Mouse (Mus musculus): Measurements from ENCODE around the gene Abcb4. TPM values are rescaled to one million over a fixed set of nuclear protein-coding genes. Genes with fewer than 3 reads are reported as not detected.

The Abcb4 gene
- polyA plus RNA-seq, 1 experiment, result 0.04 TPM

DNA sequence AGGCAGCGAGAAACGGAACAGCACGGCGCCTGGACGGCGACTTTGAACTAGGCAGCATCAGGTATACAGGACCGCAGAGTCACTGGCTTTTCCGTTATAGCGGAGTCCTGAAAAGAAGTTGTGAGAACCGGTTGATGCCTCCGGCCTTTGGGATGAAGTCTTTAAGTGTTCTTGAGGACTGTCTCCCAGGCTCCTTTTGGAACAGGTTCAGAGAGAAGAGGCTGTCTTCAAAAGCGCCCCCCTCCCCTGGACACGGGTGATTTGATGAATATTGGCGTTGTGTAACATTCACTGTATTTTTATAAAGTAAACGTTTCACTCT, 548 bp downstream of the Abcb4 start:
- peak overlapping the region; percentile 6 for H3K4me2 ChIP-seq (ENCODE audit: low read depth)
- no peaks in the 10 kb centered on the region for H3K27me3 ChIP-seq (ENCODE audit: control insufficient read depth, insufficient read depth, insufficient read length)
- H3K79me2 ChIP-seq (ENCODE audit: control insufficient read depth, insufficient read depth), result no peaks in the 10 kb centered on the region
- no peak overlapping the region for H3K4me3 ChIP-seq
- TF ChIP-seq SRF (IDR thresholded peaks at IDR 0.05; ENCODE audit: control insufficient read depth, insufficient read length, low read depth), result no peak
- TF ChIP-seq E2F4 (IDR thresholded peaks at IDR 0.05; ENCODE audit: insufficient read depth), result no peak
- no peak for TF ChIP-seq MYOG (IDR thresholded peaks at IDR 0.05; ENCODE audit: control insufficient read depth in 1 of 3, insufficient read depth in 1 of 3, insufficient read length in 2 of 3, low read depth in 2 of 3)
- TF ChIP-seq TCF3 (IDR thresholded peaks at IDR 0.05; ENCODE audit: insufficient read length, low read depth), result no peak
- TF ChIP-seq POLR2AphosphoS2 (IDR thresholded peaks at IDR 0.05; ENCODE audit: insufficient read length, low read depth), result no peak
- TF ChIP-seq TCF12 (IDR thresholded peaks at IDR 0.05; ENCODE audit: insufficient read depth, poor library complexity, severe bottlenecking), result no peak
- no peak for TF ChIP-seq MYOD1 (IDR thresholded peaks at IDR 0.05; ENCODE audit: control insufficient read depth in 1 of 3, insufficient read length in 2 of 3, low read depth in 2 of 3)
- TF ChIP-seq USF1 (IDR thresholded peaks at IDR 0.05; ENCODE audit: low read depth), result no peak
- no peak for TF ChIP-seq REST (IDR thresholded peaks at IDR 0.05; ENCODE audit: insufficient read depth, insufficient read length)
- TF ChIP-seq MAX (IDR thresholded peaks at IDR 0.05; ENCODE audit: low read depth), result no peak
- no peak for TF ChIP-seq POLR2A (IDR thresholded peaks at IDR 0.05; ENCODE audit: insufficient read length, low read depth)
- H3K36me3 ChIP-seq (ENCODE audit: control insufficient read depth, insufficient read depth), result no peaks in the 10 kb centered on the region
- no peak overlapping the region for H3ac ChIP-seq (ENCODE audit: control insufficient read depth, insufficient read length)

DNA sequence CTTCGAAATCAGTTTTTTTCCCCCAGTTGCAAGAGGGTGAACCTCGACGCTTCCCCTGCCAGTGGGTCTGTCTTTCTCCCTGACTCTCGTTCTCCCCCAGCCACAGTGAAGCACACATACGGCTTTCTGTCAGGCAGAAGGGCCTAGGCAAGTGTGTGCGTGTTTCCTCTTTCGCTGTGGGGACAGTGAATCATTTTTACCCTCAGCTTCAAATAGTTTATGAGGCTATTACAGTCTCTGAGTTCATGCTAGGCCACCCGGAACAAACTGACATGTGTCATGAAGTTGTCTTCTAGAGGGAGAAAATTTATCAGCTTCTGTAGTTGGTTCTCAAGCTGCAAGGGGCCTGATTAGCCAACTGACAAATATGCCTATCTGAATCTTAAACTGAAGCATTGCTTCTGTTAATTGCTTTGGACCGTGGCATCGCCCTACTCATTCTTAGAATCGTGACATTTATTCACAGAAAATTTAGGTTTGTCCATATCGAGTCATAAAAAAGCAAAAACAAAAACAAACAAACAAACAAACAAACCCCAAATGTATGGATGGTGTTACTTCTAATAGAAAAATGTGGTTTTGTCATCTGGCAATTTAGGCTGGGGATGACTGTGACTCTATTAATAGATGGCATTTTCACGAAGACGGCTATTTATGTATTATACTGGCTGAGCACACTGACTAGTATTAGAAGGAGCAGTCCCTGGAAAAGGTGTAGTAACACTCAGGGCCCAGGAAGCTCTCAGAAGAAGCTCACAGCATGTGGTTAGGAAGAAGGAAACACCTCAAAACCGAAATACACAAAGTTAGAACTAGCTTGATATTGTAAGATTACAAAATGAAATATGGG, 1.3 kb downstream of the Abcb4 start:
- Histone ChIP-seq H3K79me2 (ENCODE audit: control insufficient read depth, insufficient read depth) (no peaks in the 10 kb centered on the region), H3K4me3 (no peak overlapping the region), H3ac (ENCODE audit: control insufficient read depth, insufficient read length) (no peak overlapping the region), H3K27me3 (ENCODE audit: control insufficient read depth, insufficient read depth, insufficient read length) (no peaks in the 10 kb centered on the region), H3K36me3 (ENCODE audit: control insufficient read depth, insufficient read depth) (no peaks in the 10 kb centered on the region), H3K4me2 (ENCODE audit: low read depth) (no peak overlapping the region)
- no peak for TF ChIP-seq USF1 (IDR thresholded peaks at IDR 0.05; ENCODE audit: low read depth)
- no peak for TF ChIP-seq REST (IDR thresholded peaks at IDR 0.05; ENCODE audit: insufficient read depth, insufficient read length)
- no peak for TF ChIP-seq CEBPB (IDR thresholded peaks at IDR 0.05; ENCODE audit: insufficient read depth, poor library complexity, severe bottlenecking)
- no peak for TF ChIP-seq MAX (IDR thresholded peaks at IDR 0.05; ENCODE audit: low read depth)
- no peak for TF ChIP-seq MYOG (IDR thresholded peaks at IDR 0.05; ENCODE audit: control insufficient read depth in 1 of 3, insufficient read depth in 1 of 3, insufficient read length in 2 of 3, low read depth in 2 of 3)
- TF ChIP-seq TCF3 (IDR thresholded peaks at IDR 0.05; ENCODE audit: insufficient read length, low read depth), result no peak
- no peak for TF ChIP-seq SRF (IDR thresholded peaks at IDR 0.05; ENCODE audit: control insufficient read depth, insufficient read length, low read depth)
- no peak for TF ChIP-seq TCF12 (IDR thresholded peaks at IDR 0.05; ENCODE audit: insufficient read depth, poor library complexity, severe bottlenecking)
- no peak for TF ChIP-seq POLR2AphosphoS2 (IDR thresholded peaks at IDR 0.05; ENCODE audit: insufficient read length, low read depth)
- TF ChIP-seq MYOD1 (IDR thresholded peaks at IDR 0.05; ENCODE audit: control insufficient read depth in 1 of 3, insufficient read length in 2 of 3, low read depth in 2 of 3), result no peak
- no peak for TF ChIP-seq POLR2A (IDR thresholded peaks at IDR 0.05; ENCODE audit: insufficient read length, low read depth)
- TF ChIP-seq E2F4 (IDR thresholded peaks at IDR 0.05; ENCODE audit: insufficient read depth), result no peak

- Histone ChIP-seq H3K4me3 (no peak overlapping the region), H3K36me3 (ENCODE audit: control insufficient read depth, insufficient read depth) (no peaks in the 10 kb centered on the region), H3ac (ENCODE audit: control insufficient read depth, insufficient read length) (no peak overlapping the region), H3K79me2 (ENCODE audit: control insufficient read depth, insufficient read depth) (no peaks in the 10 kb centered on the region), H3K4me2 (ENCODE audit: low read depth) (no peak overlapping the region), H3K27me3 (ENCODE audit: control insufficient read depth, insufficient read depth, insufficient read length) (no peaks in the 10 kb centered on the region)
- TF ChIP-seq MAX (IDR thresholded peaks at IDR 0.05; ENCODE audit: low read depth), result no peak
- no peak for TF ChIP-seq TCF12 (IDR thresholded peaks at IDR 0.05; ENCODE audit: insufficient read depth, poor library complexity, severe bottlenecking)
- TF ChIP-seq TCF3 (IDR thresholded peaks at IDR 0.05; ENCODE audit: insufficient read length, low read depth), result no peak
- no peak for TF ChIP-seq E2F4 (IDR thresholded peaks at IDR 0.05; ENCODE audit: insufficient read depth)
- peak; percentile 24 for TF ChIP-seq REST (IDR thresholded peaks at IDR 0.05; ENCODE audit: insufficient read depth, insufficient read length)
- TF ChIP-seq USF1 (IDR thresholded peaks at IDR 0.05; ENCODE audit: low read depth), result no peak
- TF ChIP-seq SRF (IDR thresholded peaks at IDR 0.05; ENCODE audit: control insufficient read depth, insufficient read length, low read depth), result no peak
- TF ChIP-seq MYOG (IDR thresholded peaks at IDR 0.05; ENCODE audit: control insufficient read depth in 1 of 3, insufficient read depth in 1 of 3, insufficient read length in 2 of 3, low read depth in 2 of 3), result no peak
Observed at GRCm38 (mm10) chr5:8896198-8896597, 2.7 kb downstream of the Abcb4 start.

- Histone ChIP-seq H3K4me2 (ENCODE audit: low read depth) (no peak overlapping the region), H3K4me3 (no peak overlapping the region), H3K79me2 (ENCODE audit: control insufficient read depth, insufficient read depth) (no peaks in the 10 kb centered on the region), H3K27me3 (ENCODE audit: control insufficient read depth, insufficient read depth, insufficient read length) (no peaks in the 10 kb centered on the region), H3ac (ENCODE audit: control insufficient read depth, insufficient read length) (no peak overlapping the region), H3K36me3 (ENCODE audit: control insufficient read depth, insufficient read depth) (no peaks in the 10 kb centered on the region)
- TF ChIP-seq MYOD1 (IDR thresholded peaks at IDR 0.05; ENCODE audit: control insufficient read depth in 1 of 3, insufficient read length in 2 of 3, low read depth in 2 of 3) (no peak), USF1 (IDR thresholded peaks at IDR 0.05; ENCODE audit: low read depth) (no peak), MYOG (IDR thresholded peaks at IDR 0.05; ENCODE audit: control insufficient read depth in 1 of 3, insufficient read depth in 1 of 3, insufficient read length in 2 of 3, low read depth in 2 of 3) (no peak), POLR2AphosphoS2 (IDR thresholded peaks at IDR 0.05; ENCODE audit: insufficient read length, low read depth) (no peak), SRF (IDR thresholded peaks at IDR 0.05; ENCODE audit: control insufficient read depth, insufficient read length, low read depth) (no peak), TCF3 (IDR thresholded peaks at IDR 0.05; ENCODE audit: insufficient read length, low read depth) (no peak), MAX (IDR thresholded peaks at IDR 0.05; ENCODE audit: low read depth) (no peak), E2F4 (IDR thresholded peaks at IDR 0.05; ENCODE audit: insufficient read depth) (no peak), TCF12 (IDR thresholded peaks at IDR 0.05; ENCODE audit: insufficient read depth, poor library complexity, severe bottlenecking) (no peak), REST (IDR thresholded peaks at IDR 0.05; ENCODE audit: insufficient read depth, insufficient read length) (no peak)
Observed at GRCm38 (mm10) chr5:8898246-8898645, 4.7 kb downstream of the Abcb4 start.

All from myocyte (in vitro differentiated cells).